Mouse (Mus musculus) E14TG2a.4 (cell line): ENCODE measurements around the gene Hils1.

Experiments
- H3K27me3 ChIP-seq: 2 replicates; pipeline ENCODE4 v1.6.1; 2014; ENCODE audit warnings: low read length, control low read depth; ENCODE audit not compliant: insufficient read depth
- H3K36me3 ChIP-seq: 2 replicates; pipeline ENCODE4 v1.6.1; 2014; ENCODE audit warnings: low read length, control low read depth; ENCODE audit not compliant: insufficient read depth
- H3K4me1 ChIP-seq: replicated peaks from 2 replicates; pipeline ENCODE4 v1.6.1; 2014; ENCODE audit warnings: low read depth, low read length, control low read depth
- H3K4me3 ChIP-seq: replicated peaks from 2 replicates; pipeline ENCODE4 v1.5.1; 2014; ENCODE audit warnings: mild to moderate bottlenecking, low read length
- H3K9me3 ChIP-seq: 2 replicates; pipeline ENCODE4 v1.6.1; 2014; ENCODE audit warnings: low read length, control low read depth
- CTCF ChIP-seq: conservative IDR thresholded peaks from 2 replicates; pipeline ENCODE4 v1.5.1; 2014; ENCODE audit warnings: low read length
- NANOG ChIP-seq: IDR thresholded peaks from 2 replicates; pipeline ENCODE4 v1.6.1; 2014; ENCODE audit warnings: borderline replicate concordance, low read length, mixed read lengths
- POU5F1 ChIP-seq: IDR thresholded peaks from 2 replicates; pipeline ENCODE4 v1.6.1; 2014; ENCODE audit warnings: low read length, borderline replicate concordance

The Hils1 gene

DNA sequence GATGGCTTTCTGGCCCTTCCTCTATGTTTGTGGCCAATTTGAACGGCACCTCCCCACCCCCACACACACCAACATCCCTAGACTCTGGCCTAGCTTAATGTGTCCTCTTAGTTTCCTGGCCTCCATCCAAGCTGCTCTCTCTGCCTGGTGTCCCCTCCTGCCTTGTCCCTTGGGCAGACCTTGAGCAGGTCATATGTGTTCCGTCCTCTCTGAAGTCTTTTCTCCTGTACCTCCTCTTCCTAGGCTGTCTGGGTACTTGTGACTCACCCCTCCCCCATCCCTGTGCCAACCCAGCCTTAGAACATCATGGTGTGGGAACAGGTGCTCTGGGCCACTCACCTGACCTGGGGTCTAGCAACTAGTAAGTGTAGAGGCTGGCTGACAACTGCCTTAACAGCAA lies 7.6 kb downstream of the Hils1 start:
- peaks cover 27% of the 10 kb centered on the region for H3K27me3 ChIP-seq
- no peak overlapping the region for H3K4me3 ChIP-seq
- no peaks in the 10 kb centered on the region for H3K36me3 ChIP-seq
- H3K9me3 ChIP-seq: no peaks in the 10 kb centered on the region
- TF ChIP-seq POU5F1: no peak
- H3K4me1 ChIP-seq: peaks cover 27% of the 10 kb centered on the region

DNA sequence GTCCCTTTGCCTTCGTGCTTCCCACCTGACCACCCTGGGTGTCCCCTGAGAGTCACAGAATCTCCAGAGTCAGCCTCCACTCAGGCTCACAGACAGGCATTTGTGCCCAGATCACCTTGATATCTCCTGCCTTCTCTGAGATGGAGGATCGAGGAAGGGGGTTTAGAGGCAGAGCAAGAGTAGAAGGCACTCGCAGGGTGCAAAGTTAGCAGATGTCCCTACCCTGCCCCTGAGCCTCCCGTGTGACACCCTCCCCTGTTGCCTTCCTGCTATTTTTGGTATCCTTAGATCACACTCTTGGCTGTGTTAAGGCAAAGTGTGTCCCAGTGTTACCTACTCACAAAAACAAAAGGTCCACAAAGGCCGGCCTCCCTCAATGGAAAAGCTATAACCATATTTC lies 8.8 kb downstream of the Hils1 start, which contains the start of gene Sgca:
Sgca (minus strand) TSS at position 129 of the 400 bp plus-strand sequence.
- H3K4me1 ChIP-seq: peaks cover 19% of the 10 kb centered on the region
- no peak within 1 kb of the TSS for H3K4me3 ChIP-seq
- H3K27me3 ChIP-seq: peaks cover 20% of the 10 kb centered on the region
- H3K9me3 ChIP-seq: no peaks in the 10 kb centered on the region
- H3K36me3 ChIP-seq: no peaks in the 10 kb centered on the region
- TF ChIP-seq POU5F1 (no peak), NANOG (no peak), CTCF (no peak)

DNA sequence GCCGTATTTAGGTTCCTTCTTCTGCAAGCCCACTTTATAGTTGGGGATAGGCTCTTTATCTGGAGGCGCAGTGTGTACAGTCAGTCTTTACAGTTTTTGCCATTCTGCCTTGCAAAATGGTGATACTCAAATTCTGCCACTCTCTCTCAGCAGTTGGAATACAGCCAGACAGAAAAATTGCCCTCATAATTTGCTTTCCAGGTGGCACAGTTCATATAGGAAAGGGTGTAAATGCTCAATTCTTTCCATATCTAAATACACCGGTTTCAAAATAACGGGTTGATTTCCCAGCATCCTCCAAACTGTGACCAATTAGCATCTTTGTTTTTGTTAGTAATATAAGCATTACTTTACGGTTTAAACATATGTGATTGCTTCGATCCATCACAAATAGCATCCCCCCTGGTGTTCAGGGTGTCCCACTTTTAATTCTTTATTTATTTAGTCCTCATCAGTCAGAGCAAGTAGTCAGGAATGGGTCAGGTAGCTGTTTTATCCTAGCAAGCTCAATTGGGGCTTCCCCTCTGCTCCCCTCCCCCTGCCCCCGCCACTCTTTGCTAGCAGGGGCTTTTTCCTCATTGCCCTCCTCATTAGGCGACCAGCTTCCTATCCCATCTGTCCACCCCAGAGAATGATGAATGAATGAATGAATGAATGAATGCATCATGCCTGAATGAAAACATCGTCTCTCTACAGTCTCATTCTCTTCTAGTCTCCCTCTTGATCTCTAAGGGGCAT lies 11.0 kb downstream of the Hils1 start:
- Histone ChIP-seq H3K27me3 (peaks cover 4% of the 10 kb centered on the region; the same call in 1 of the 2 replicates), H3K4me3 (0 out of 2 replicates have a peak overlapping the region, but pooled peaks have one; percentile 13), H3K4me1 (peaks cover 13% of the 10 kb centered on the region), H3K36me3 (no peaks in the 10 kb centered on the region), H3K9me3 (no peaks in the 10 kb centered on the region)
- no peak for TF ChIP-seq POU5F1

DNA sequence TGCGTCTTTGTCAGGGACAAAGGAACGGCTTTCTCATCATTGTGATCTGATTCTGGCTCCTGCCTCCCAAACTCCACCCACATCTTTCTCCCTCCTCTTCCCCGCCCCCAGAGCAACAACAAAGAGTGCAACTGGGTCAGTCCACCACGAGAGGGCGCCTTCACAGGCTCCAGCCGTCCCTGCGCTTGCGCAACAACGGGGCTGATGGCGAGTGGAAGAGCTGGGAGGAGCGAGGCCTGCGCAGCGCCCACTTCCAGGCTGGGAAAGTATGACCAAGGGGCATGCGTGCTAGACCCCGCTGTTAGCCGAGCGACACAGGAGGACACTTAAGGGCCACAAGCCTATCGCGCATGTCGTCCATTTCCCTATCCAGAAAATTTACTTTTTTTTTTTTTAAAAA lies 11.6 kb downstream of the Hils1 start:
- Histone ChIP-seq H3K36me3 (no peaks in the 10 kb centered on the region), H3K27me3 (peaks cover 4% of the 10 kb centered on the region; the same call in 1 of the 2 replicates), H3K4me1 (peaks cover 13% of the 10 kb centered on the region), H3K9me3 (no peaks in the 10 kb centered on the region), H3K4me3 (peak overlapping the region; percentile 39; the same call in 1 of the 2 replicates)
- TF ChIP-seq NANOG (no peak), POU5F1 (no peak), CTCF (peak; percentile 86)

DNA sequence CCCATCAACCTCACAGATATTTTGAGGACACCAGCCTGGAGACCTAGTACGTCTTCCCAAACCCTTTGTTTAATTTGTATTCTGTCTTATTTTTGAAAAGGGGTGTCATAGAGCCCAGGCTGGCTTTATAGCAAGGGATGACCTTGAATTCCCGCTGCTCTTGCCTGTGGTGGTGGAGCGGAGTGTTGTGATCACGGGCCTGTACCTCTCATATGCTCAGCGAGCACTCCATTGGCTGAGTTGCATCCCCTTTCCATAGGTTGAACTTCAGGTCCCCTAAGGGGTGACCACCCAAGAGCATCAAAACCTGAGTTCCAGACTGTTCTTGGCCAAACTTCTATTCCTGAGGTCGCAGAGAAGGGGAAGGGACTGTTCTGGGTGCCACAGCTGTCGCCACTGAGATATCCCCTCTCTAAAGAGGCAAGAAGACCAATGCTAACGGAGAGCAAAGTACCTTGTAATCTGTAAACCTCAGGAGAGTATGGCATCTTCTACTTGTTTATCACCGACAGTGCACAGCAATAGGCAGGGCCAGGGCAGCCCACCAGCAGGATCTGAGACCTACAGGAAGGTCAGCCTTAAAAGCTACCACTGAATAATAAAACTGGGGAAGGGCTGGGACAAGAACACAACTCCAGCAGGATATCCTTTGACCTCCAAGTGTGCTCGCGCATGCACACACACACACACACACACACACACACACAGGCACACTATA lies 12.2 kb downstream of the Hils1 start:
- Histone ChIP-seq H3K27me3 (peaks cover 4% of the 10 kb centered on the region; the same call in 1 of the 2 replicates), H3K4me1 (peaks cover 13% of the 10 kb centered on the region), H3K4me3 (peak overlapping the region; percentile 39; the same call in 1 of the 2 replicates), H3K36me3 (no peaks in the 10 kb centered on the region), H3K9me3 (no peaks in the 10 kb centered on the region)
- no peak for TF ChIP-seq NANOG
- TF ChIP-seq CTCF: no peak
- TF ChIP-seq POU5F1: no peak

DNA sequence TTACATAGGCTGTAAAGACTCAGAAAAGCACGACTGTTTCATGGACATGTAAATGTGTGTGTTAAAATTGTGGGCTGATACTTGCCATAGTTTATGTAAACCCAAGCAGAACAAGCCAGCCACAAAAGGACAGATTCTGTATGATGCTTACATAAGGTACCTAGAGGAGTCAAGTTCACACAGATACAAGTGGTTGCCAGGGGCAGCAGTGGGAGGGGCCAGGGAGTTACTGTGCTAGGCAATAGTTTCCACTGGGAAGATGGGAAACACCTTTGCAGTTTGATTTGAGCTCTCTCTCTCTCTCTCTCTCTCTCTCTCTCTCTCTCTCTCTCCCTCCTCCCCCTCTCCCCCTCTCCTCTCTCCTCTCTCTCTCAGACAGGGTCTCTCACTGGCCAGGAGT lies 17.7 kb downstream of the Hils1 start:
- Histone ChIP-seq H3K4me1 (peaks cover 49% of the 10 kb centered on the region), H3K4me3 (no peak overlapping the region), H3K36me3 (no peaks in the 10 kb centered on the region), H3K27me3 (no peaks in the 10 kb centered on the region), H3K9me3 (no peaks in the 10 kb centered on the region)
- TF ChIP-seq POU5F1: no peak
- TF ChIP-seq CTCF: no peak
- no peak for TF ChIP-seq NANOG

DNA sequence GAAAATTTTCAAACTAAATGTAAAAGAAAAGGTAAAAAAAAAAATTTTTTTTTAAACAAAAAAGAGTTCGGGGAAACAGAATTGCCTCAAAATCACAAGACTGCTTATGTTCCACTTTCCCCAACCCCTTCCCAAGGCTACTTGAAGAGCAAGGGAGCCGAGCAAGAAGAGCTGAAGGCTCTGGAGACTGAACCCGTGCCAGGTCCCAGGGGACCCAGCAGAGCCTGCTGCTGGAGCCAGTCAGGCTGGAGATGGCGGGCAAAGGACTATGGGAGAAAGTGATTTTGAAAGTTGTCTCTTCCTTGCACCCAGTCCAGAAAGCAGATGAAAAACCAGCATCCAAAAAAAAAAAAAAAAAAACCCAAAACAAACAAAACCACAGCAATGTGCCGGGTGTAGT lies 18.4 kb downstream of the Hils1 start:
- Histone ChIP-seq H3K27me3 (no peaks in the 10 kb centered on the region), H3K36me3 (no peaks in the 10 kb centered on the region), H3K4me3 (no peak overlapping the region), H3K4me1 (peaks cover 54% of the 10 kb centered on the region), H3K9me3 (no peaks in the 10 kb centered on the region)
- no peak for TF ChIP-seq CTCF
- no peak for TF ChIP-seq POU5F1
- no peak for TF ChIP-seq NANOG

DNA sequence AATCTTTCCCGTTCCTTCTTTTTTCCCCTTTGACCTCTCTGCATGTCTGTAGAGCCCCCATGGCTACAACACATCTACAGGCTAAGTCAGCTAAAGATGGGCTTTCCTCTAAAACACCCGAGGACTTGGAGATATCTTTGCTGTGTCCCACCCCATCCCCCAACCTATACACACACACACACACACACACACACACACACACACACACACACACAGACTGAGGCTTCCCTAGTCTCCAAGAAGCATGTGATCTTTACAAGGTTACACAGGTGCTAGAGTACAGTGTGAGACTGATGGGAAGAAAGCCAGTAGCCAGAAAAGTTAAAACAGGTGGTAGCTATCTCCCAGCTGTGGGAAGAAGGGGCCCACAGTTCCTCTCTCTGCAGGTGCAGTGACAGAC lies 19.0 kb downstream of the Hils1 start:
- peaks cover 4% of the 10 kb centered on the region for H3K27me3 ChIP-seq
- H3K9me3 ChIP-seq: no peaks in the 10 kb centered on the region
- no peaks in the 10 kb centered on the region for H3K36me3 ChIP-seq
- H3K4me3 ChIP-seq: peak overlapping the region; percentile 86; the same call in 1 of the 2 replicates
- H3K4me1 ChIP-seq: peaks cover 54% of the 10 kb centered on the region
- no peak for TF ChIP-seq CTCF
- TF ChIP-seq NANOG: no peak
- TF ChIP-seq POU5F1: no peak

DNA sequence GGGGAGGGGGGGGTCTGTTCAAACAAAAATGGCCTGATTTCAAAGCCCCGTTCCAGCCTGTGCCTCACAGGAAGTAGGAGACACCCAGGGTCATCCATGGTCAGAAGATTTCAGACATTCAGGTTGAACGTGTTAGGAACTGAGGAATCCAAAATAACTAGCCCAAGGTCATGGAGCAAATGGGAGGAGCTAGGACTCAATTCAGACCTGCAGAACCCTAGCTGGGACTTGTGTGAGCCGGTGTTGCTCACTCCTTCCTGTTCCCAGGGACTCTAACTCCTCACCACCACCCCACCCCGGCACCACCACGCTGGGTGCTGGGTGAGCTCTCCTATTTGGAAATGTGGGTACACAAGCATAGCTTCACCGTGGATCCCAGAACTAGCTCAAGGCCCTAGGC lies 19.9 kb downstream of the Hils1 start:
- Histone ChIP-seq H3K9me3 (no peaks in the 10 kb centered on the region), H3K27me3 (peaks cover 13% of the 10 kb centered on the region), H3K36me3 (no peaks in the 10 kb centered on the region), H3K4me1 (peaks cover 56% of the 10 kb centered on the region), H3K4me3 (peak overlapping the region; percentile 86)
- TF ChIP-seq NANOG (no peak), CTCF (no peak), POU5F1 (no peak)
